Mouse (Mus musculus) hindbrain, embryonic 14.5 days (tissue): ENCODE measurements at regions not wholly inside any gene's neighbourhood (a gene's known extent, or its start where the extent isn't known, plus 50 kb on each side); places are given as distances from the start of the nearest gene placed in this dataset.

Source experiments
- ATAC-seq: fragments of 200-750 bp; cut with Nextera tagmentation; 2 replicates; pipeline ENCODE4 v1.8.0; 2017; ENCODE audit warnings: moderate number of reproducible peaks, mild to moderate bottlenecking, moderate TSS enrichment, moderate library complexity; ENCODE audit not compliant: low FRiP score
- DNase-seq: peaks from one replicate; pipeline ENCODE4 v3.0.0-alpha.2; 2015; ENCODE audit warnings: low spot score
- H3K27ac ChIP-seq: fragments of 300-500 bp; sonication (generic); 2 replicates; pipeline ENCODE4 v1.5.1; 2014; ENCODE audit warnings: mild to moderate bottlenecking, moderate library complexity
- H3K27me3 ChIP-seq: fragments of 300-500 bp; sonication (generic); 2 replicates; pipeline ENCODE4 v1.6.1; 2014; ENCODE audit warnings: mild to moderate bottlenecking, low read length, mixed read lengths; ENCODE audit not compliant: control insufficient read depth, insufficient read depth
- H3K36me3 ChIP-seq: fragments of 300-500 bp; sonication (generic); replicated peaks from 2 replicates; pipeline ENCODE4 v1.6.1; 2014; ENCODE audit not compliant: control insufficient read depth, insufficient read depth
- H3K4me1 ChIP-seq: fragments of 300-500 bp; sonication (generic); replicated peaks from 2 replicates; pipeline ENCODE4 v1.6.1; 2014; ENCODE audit warnings: antibody characterized with exemption, low read length, mixed read lengths; ENCODE audit not compliant: control insufficient read depth, insufficient read depth
- H3K4me2 ChIP-seq: fragments of 300-500 bp; sonication (generic); replicated peaks from 2 replicates; pipeline ENCODE4 v1.6.1; 2014; ENCODE audit warnings: mild to moderate bottlenecking, moderate library complexity
- H3K4me3 ChIP-seq: fragments of 300-500 bp; sonication (generic); replicated peaks from 2 replicates; pipeline ENCODE4 v1.5.1; 2014; ENCODE audit warnings: mild to moderate bottlenecking, low read length
- H3K9ac ChIP-seq: fragments of 300-500 bp; sonication (generic); 2 replicates; pipeline ENCODE4 v1.6.1; 2014
- H3K9me3 ChIP-seq: fragments of 300-500 bp; sonication (generic); 2 replicates; pipeline ENCODE4 v1.6.1; 2016; ENCODE audit warnings: low read length; ENCODE audit not compliant: control insufficient read depth
- WGBS: fragments of 180-500 bp; shearing (Covaris S2); extraction: QIAGEN DNeasy Blood & Tissue Kit; methylation state at CpG from one replicate; pipeline ENCODE4 v1.1.7; 2014; 5-methylcytosine and 5-hydroxymethylcytosine counted together

GRCm38 (mm10) chr16:80196302-80196701, 1004.2 kb upstream of the Ncam2 start:
- no peak for DNase-seq
- no peaks in the 10 kb centered on the region for H3K36me3 ChIP-seq
- ATAC-seq, result no peak

GRCm38 (mm10) chr16:80202811-80203210, 997.7 kb upstream of the Ncam2 start:
- WGBS, result 92% methylated on average over 3 of the region's 3 CpGs
- H3K4me2 ChIP-seq, result no peak overlapping the region
- H3K4me3 ChIP-seq, result no peak overlapping the region
- no peak for DNase-seq
- no peaks in the 10 kb centered on the region for H3K36me3 ChIP-seq
- H3K27me3 ChIP-seq, result no peaks in the 10 kb centered on the region
- H3K9me3 ChIP-seq, result no peaks in the 10 kb centered on the region
- no peaks in the 10 kb centered on the region for H3K4me1 ChIP-seq
- H3K27ac ChIP-seq, result no peak overlapping the region
- no peak for ATAC-seq
- H3K9ac ChIP-seq, result no peak overlapping the region

More at GRCm38 (mm10) chr16:80196302-80196701, 1004.2 kb upstream of the Ncam2 start:
- Histone ChIP-seq H3K9me3 (no peaks in the 10 kb centered on the region), H3K4me2 (no peak overlapping the region), H3K4me1 (no peaks in the 10 kb centered on the region), H3K4me3 (no peak overlapping the region), H3K27ac (no peak overlapping the region), H3K9ac (no peak overlapping the region), H3K27me3 (no peaks in the 10 kb centered on the region)
- WGBS, result 82% methylated on average over 4 of the region's 4 CpGs

GRCm38 (mm10) chr16:80212769-80213168, 987.7 kb upstream of the Ncam2 start:
- no peak for DNase-seq
- Histone ChIP-seq H3K4me2 (no peak overlapping the region), H3K27me3 (no peaks in the 10 kb centered on the region), H3K9me3 (no peaks in the 10 kb centered on the region), H3K27ac (no peak overlapping the region), H3K4me3 (no peak overlapping the region), H3K9ac (no peak overlapping the region), H3K4me1 (no peaks in the 10 kb centered on the region), H3K36me3 (no peaks in the 10 kb centered on the region)
- ATAC-seq, result no peak

GRCm38 (mm10) chr16:80255441-80255840, 945.1 kb upstream of the Ncam2 start:
- H3K9ac ChIP-seq, result no peak overlapping the region
- H3K4me2 ChIP-seq, result no peak overlapping the region
- ATAC-seq (no peak), DNase-seq (no peak)
- H3K9me3 ChIP-seq, result no peaks in the 10 kb centered on the region
- no peak overlapping the region for H3K27ac ChIP-seq
- no peaks in the 10 kb centered on the region for H3K27me3 ChIP-seq
- no peaks in the 10 kb centered on the region for H3K4me1 ChIP-seq
- H3K36me3 ChIP-seq, result no peaks in the 10 kb centered on the region
- no peak overlapping the region for H3K4me3 ChIP-seq

GRCm38 (mm10) chr16:80266151-80266617, 934.3 kb upstream of the Ncam2 start:
- Histone ChIP-seq H3K9me3 (no peaks in the 10 kb centered on the region), H3K4me1 (no peaks in the 10 kb centered on the region), H3K4me2 (no peak overlapping the region), H3K36me3 (no peaks in the 10 kb centered on the region), H3K4me3 (no peak overlapping the region), H3K9ac (no peak overlapping the region), H3K27ac (no peak overlapping the region), H3K27me3 (no peaks in the 10 kb centered on the region)
- DNase-seq (peak; percentile 65), ATAC-seq (peak; percentile 80)
- WGBS, result 23% methylated on average over 5 of the region's 5 CpGs

GRCm38 (mm10) chr16:80272291-80273123, 928.0 kb upstream of the Ncam2 start:
- H3K9ac ChIP-seq, result no peak overlapping the region
- H3K4me3 ChIP-seq, result no peak overlapping the region
- no peaks in the 10 kb centered on the region for H3K36me3 ChIP-seq
- no peaks in the 10 kb centered on the region for H3K4me1 ChIP-seq
- no peaks in the 10 kb centered on the region for H3K27me3 ChIP-seq
- WGBS, result 54% methylated on average over 5 of the region's 5 CpGs
- H3K9me3 ChIP-seq, result no peaks in the 10 kb centered on the region
- DNase-seq, result peak; percentile 51
- no peak overlapping the region for H3K4me2 ChIP-seq
- no peak overlapping the region for H3K27ac ChIP-seq
- peak; percentile 66; the same call in 1 of the 2 replicates for ATAC-seq
